Mouse (Mus musculus): ENCODE measurements around the gene Gm9964.

- TF ChIP-seq CTCF (IDR thresholded peaks at IDR 0.05; ENCODE audit: borderline replicate concordance, control insufficient read depth, extremely low read depth, insufficient read depth, low read length, poor library complexity) (no peak), POLR2A (IDR thresholded peaks at IDR 0.05; ENCODE audit: control insufficient read depth, extremely low read depth, insufficient read depth, low read length, poor library complexity) (no peak)
Observed at GRCm38 (mm10) chr11:79286305-79286799, 10.4 kb downstream of the Gm9964 start.

Measured in thymus, adult 2 months (tissue).